ENCODE assay signal across 7 mouse cellular contexts in genomic region chr7:110288731-110289191, GRCm38 (mm10).
DNase-seq lines count a peak whose midpoint lies in the region; ATAC-seq and TF ChIP-seq lines count a peak whose summit lies in the region.

No protein-coding gene starts in this region.

- peak overlapping the region; percentile 93 for H3K27ac ChIP-seq in embryonic fibroblast, embryonic 13.5 days (ENCODE audit: insufficient read depth, low read length)

- ATAC-seq in erythroblast, adult 5-6 weeks (replicated peaks; ENCODE audit: low FRiP score, poor library complexity, severe bottlenecking): no peak

- H3K79me2 ChIP-seq in C2C12 (ENCODE audit: control insufficient read depth, insufficient read depth): no peaks in the 10 kb centered on the region

- no peaks in the 10 kb centered on the region for H3K79me3 ChIP-seq in C2C12 (ENCODE audit: low read depth)

- H3K36me3 ChIP-seq in C2C12 (ENCODE audit: control insufficient read depth, insufficient read depth): no peaks in the 10 kb centered on the region

- no peak for TF ChIP-seq POLR2A in embryonic fibroblast, embryonic 13.5 days (IDR thresholded peaks at IDR 0.05; ENCODE audit: low read depth, low read length)

- no peak overlapping the region for H3K4me3 ChIP-seq in C2C12 (ENCODE audit: insufficient read depth, poor library complexity, severe bottlenecking)
- no peak overlapping the region for H3K4me3 ChIP-seq in embryonic fibroblast, embryonic 13.5 days (ENCODE audit: insufficient read depth, low read length)

- TF ChIP-seq CTCF in C2C12 (IDR thresholded peaks at IDR 0.05; ENCODE audit: control insufficient read depth, insufficient read depth, insufficient read length): no peak
- TF ChIP-seq CTCF in embryonic fibroblast, embryonic 13.5 days (IDR thresholded peaks at IDR 0.05; ENCODE audit: borderline replicate concordance, insufficient read depth, low read length): no peak

- H3ac ChIP-seq in C2C12 (ENCODE audit: control insufficient read depth, insufficient read length, low read depth): no peak overlapping the region

- peaks cover 26% of the 10 kb centered on the region for H3K4me1 ChIP-seq in embryonic fibroblast, embryonic 13.5 days (ENCODE audit: control insufficient read depth, insufficient read depth, low read length)

- no peaks in the 10 kb centered on the region for H3K27me3 ChIP-seq in C2C12 (ENCODE audit: control insufficient read depth, insufficient read depth, insufficient read length)

- DNase-seq in 3134 (ENCODE audit: extremely low read depth, insufficient read length, low spot score): peak; percentile 90
- peak; percentile 94 for DNase-seq in heart, postnatal 4 days
- peak; percentile 78 for DNase-seq in lung, postnatal 36 days
- no peak for DNase-seq in yolk sac, embryonic 10.5 days (ENCODE audit: low spot score)

TF ChIP-seq in C2C12, 6 proteins besides CTCF, POLR2A, EP300 and RAD21:
- TF ChIP-seq CEBPB (IDR thresholded peaks at IDR 0.05; ENCODE audit: low read depth) (peak; percentile 24), MYOG (IDR thresholded peaks at IDR 0.05; ENCODE audit: control insufficient read depth, extremely low read depth, insufficient read length) (no peak), MAX (IDR thresholded peaks at IDR 0.05) (no peak)
